Mouse (Mus musculus) kidney, embryonic 15.5 days (tissue): ENCODE measurements around the gene Ppef2. TPM values are rescaled to one million over a fixed set of nuclear protein-coding genes. Genes with fewer than 3 reads are reported as not detected.
A peak's percentile ranks its signal among the peaks of the same experiment; 100 is the strongest.
"Not testable (repeated sequence)": the region's sequence is repeated elsewhere in the genome, so short reads cannot be mapped to it uniquely, and the experiment has no call there.

Source experiments
- ATAC-seq: fragments of 200-750 bp; cut with Nextera tagmentation; replicated peaks from 2 replicates; pipeline ENCODE4 v1.8.0; 2017; ENCODE audit warnings: moderate TSS enrichment; ENCODE audit not compliant: low FRiP score
- H3K27ac ChIP-seq: fragments of 300-500 bp; sonication (generic); 2 replicates; pipeline ENCODE4 v1.5.1; 2015; ENCODE audit warnings: mild to moderate bottlenecking, inconsistent platforms
- H3K27me3 ChIP-seq: fragments of 300-500 bp; sonication (generic); 2 replicates; pipeline ENCODE4 v1.6.1; 2015; ENCODE audit warnings: inconsistent platforms
- H3K36me3 ChIP-seq: fragments of 300-500 bp; sonication (generic); 2 replicates; pipeline ENCODE4 v1.6.1; 2015; ENCODE audit warnings: inconsistent platforms
- H3K4me1 ChIP-seq: fragments of 300-500 bp; sonication (generic); 2 replicates; pipeline ENCODE4 v1.6.1; 2015; ENCODE audit warnings: inconsistent platforms
- H3K4me2 ChIP-seq: fragments of 300-500 bp; sonication (generic); 2 replicates; pipeline ENCODE4 v1.6.1; 2015; ENCODE audit warnings: moderate library complexity, mild to moderate bottlenecking, inconsistent platforms
- H3K4me3 ChIP-seq: fragments of 300-500 bp; sonication (generic); replicated peaks from 2 replicates; pipeline ENCODE4 v1.5.1; 2015; ENCODE audit warnings: mild to moderate bottlenecking, inconsistent platforms
- H3K9ac ChIP-seq: fragments of 300-500 bp; sonication (generic); 2 replicates; pipeline ENCODE4 v1.6.1; 2015; ENCODE audit warnings: mild to moderate bottlenecking, inconsistent platforms
- H3K9me3 ChIP-seq: fragments of 300-500 bp; sonication (generic); replicated peaks from 2 replicates; pipeline ENCODE4 v1.6.1; 2016; ENCODE audit warnings: inconsistent platforms
- WGBS: fragments of 180-500 bp; shearing (Covaris S2); methylation state at CpG from one replicate; pipeline ENCODE4 v1.1.7; 2015; ENCODE audit warnings: mixed read lengths; 5-methylcytosine and 5-hydroxymethylcytosine counted together
- polyA plus RNA-seq: library from polyadenylated mRNA; unstranded; fragments of >200 nt; fragmentation: Nextera tagmentation; extraction: Ambion mirVana; gene quantifications from 2 replicates; pipeline ENCODE4 v1.2.1, GENCODE M21; 2015

The Ppef2 gene
- polyA plus RNA-seq, 1 experiment from 2014 or later = 0.35 TPM

- Histone ChIP-seq H3K4me1 (peaks cover 12% of the 10 kb centered on the region), H3K4me2 (no peak overlapping the region), H3K36me3 (peaks cover 28% of the 10 kb centered on the region), H3K4me3 (no peak overlapping the region), H3K27me3 (no peaks in the 10 kb centered on the region), H3K9ac (no peak overlapping the region), H3K9me3 (no peaks in the 10 kb centered on the region), H3K27ac (0 out of 2 replicates have a peak overlapping the region, but pooled peaks have one; percentile 38)
- ATAC-seq = no peak
- 88% methylated on average over 6 of the region's 6 CpGs for WGBS
These were observed 50.0 kb downstream of the Ppef2 start for GRCm38 (mm10) chr5:92206121-92206520.

GRCm38 (mm10) chr5:92205706-92206105 lies 50.4 kb downstream of the Ppef2 start:
- Histone ChIP-seq H3K9ac (no peak overlapping the region), H3K27ac (peak overlapping the region; percentile 38), H3K4me1 (peaks cover 12% of the 10 kb centered on the region), H3K9me3 (no peaks in the 10 kb centered on the region), H3K36me3 (peaks cover 32% of the 10 kb centered on the region), H3K4me3 (no peak overlapping the region), H3K4me2 (peak overlapping the region; percentile 8; the same call in 1 of the 2 replicates), H3K27me3 (no peaks in the 10 kb centered on the region)
- no peak for ATAC-seq
- 72% methylated on average over 5 of the region's 5 CpGs for WGBS

- H3K4me2 ChIP-seq = peak overlapping the region; percentile 8; the same call in 1 of the 2 replicates
- H3K36me3 ChIP-seq = peaks cover 36% of the 10 kb centered on the region
- H3K9ac ChIP-seq = no peak overlapping the region
- H3K4me3 ChIP-seq = no peak overlapping the region
- H3K27me3 ChIP-seq = no peaks in the 10 kb centered on the region
- 66% methylated on average over 7 of the region's 7 CpGs for WGBS
- peak; percentile 69 for ATAC-seq
- H3K4me1 ChIP-seq = peaks cover 12% of the 10 kb centered on the region
- H3K9me3 ChIP-seq = no peaks in the 10 kb centered on the region
- peak overlapping the region; percentile 38 for H3K27ac ChIP-seq
These were observed 50.9 kb downstream of the Ppef2 start for GRCm38 (mm10) chr5:92205184-92205583.

- Histone ChIP-seq H3K27me3 (no peaks in the 10 kb centered on the region), H3K4me2 (no peak overlapping the region), H3K4me1 (peaks cover 12% of the 10 kb centered on the region), H3K27ac (0 out of 2 replicates have a peak overlapping the region, but pooled peaks have one; percentile 9), H3K9ac (no peak overlapping the region), H3K4me3 (no peak overlapping the region), H3K9me3 (no peaks in the 10 kb centered on the region), H3K36me3 (peaks cover 44% of the 10 kb centered on the region)
- 83% methylated on average over 6 of the region's 6 CpGs for WGBS
- ATAC-seq = 0 out of 2 replicates have a peak, but pooled peaks have one; percentile 24
These were observed 51.7 kb downstream of the Ppef2 start for GRCm38 (mm10) chr5:92204162-92205036.

- peaks cover 88% of the 10 kb centered on the region for H3K36me3 ChIP-seq
- no peaks in the 10 kb centered on the region for H3K4me1 ChIP-seq
- no peaks in the 10 kb centered on the region for H3K9me3 ChIP-seq
These were observed 57.8 kb downstream of the Ppef2 start for GRCm38 (mm10) chr5:92198266-92198665.

GRCm38 (mm10) chr5:92196895-92197811 lies 58.9 kb downstream of the Ppef2 start:
- Histone ChIP-seq H3K27ac (no peak overlapping the region), H3K9ac (no peak overlapping the region), H3K9me3 (no peaks in the 10 kb centered on the region), H3K4me1 (no peaks in the 10 kb centered on the region), H3K27me3 (no peaks in the 10 kb centered on the region), H3K4me2 (no peak overlapping the region), H3K36me3 (peaks cover 94% of the 10 kb centered on the region), H3K4me3 (no peak overlapping the region)
- 86% methylated on average over 15 of the region's 15 CpGs for WGBS
- ATAC-seq = no peak

More at GRCm38 (mm10) chr5:92198266-92198665, 57.8 kb downstream of the Ppef2 start:
- no peak overlapping the region for H3K27ac ChIP-seq
- H3K9ac ChIP-seq = no peak overlapping the region
- no peak overlapping the region for H3K4me3 ChIP-seq
- no peak overlapping the region for H3K4me2 ChIP-seq
- no peaks in the 10 kb centered on the region for H3K27me3 ChIP-seq
- 72% methylated on average over 8 of the region's 8 CpGs for WGBS
- ATAC-seq = no peak

GRCm38 (mm10) chr5:92195716-92196115 lies 60.4 kb downstream of the Ppef2 start:
- peaks cover 88% of the 10 kb centered on the region for H3K36me3 ChIP-seq
- not testable (repeated sequence) for H3K4me1 ChIP-seq, H3K9ac ChIP-seq, H3K9me3 ChIP-seq, H3K4me2 ChIP-seq, ATAC-seq, H3K27me3 ChIP-seq, H3K4me3 ChIP-seq, H3K27ac ChIP-seq
- WGBS = 44% methylated on average over 2 of the region's 2 CpGs

GRCm38 (mm10) chr5:92188881-92189483 lies 67.1 kb downstream of the Ppef2 start:
- Histone ChIP-seq H3K9me3 (0 out of 2 replicates have a peak, but pooled peaks cover 7% of the 10 kb centered on the region), H3K27me3 (no peaks in the 10 kb centered on the region), H3K4me3 (no peak overlapping the region), H3K9ac (no peak overlapping the region), H3K27ac (no peak overlapping the region), H3K4me2 (no peak overlapping the region), H3K36me3 (peaks cover 82% of the 10 kb centered on the region), H3K4me1 (no peaks in the 10 kb centered on the region)
- WGBS = 94% methylated on average over 7 of the region's 7 CpGs
- no peak for ATAC-seq

GRCm38 (mm10) chr5:92183071-92183830 lies 72.8 kb downstream of the Ppef2 start:
- ATAC-seq = no peak
- H3K4me3 ChIP-seq = no peak overlapping the region
- peaks cover 82% of the 10 kb centered on the region for H3K36me3 ChIP-seq
- H3K27me3 ChIP-seq = no peaks in the 10 kb centered on the region
- H3K4me1 ChIP-seq = no peaks in the 10 kb centered on the region
- H3K27ac ChIP-seq = no peak overlapping the region
- H3K9me3 ChIP-seq = 0 out of 2 replicates have a peak, but pooled peaks cover under 1% of the 10 kb centered on the region
- no peak overlapping the region for H3K9ac ChIP-seq
- 76% methylated on average over 8 of the region's 8 CpGs for WGBS
- H3K4me2 ChIP-seq = no peak overlapping the region
